Mouse (Mus musculus) left cerebral cortex, adult 8-10 months (tissue): ENCODE measurements around the gene Mkrn2. TPM values are rescaled to one million over a fixed set of nuclear protein-coding genes. Genes with fewer than 3 reads are reported as not detected.
"Not testable (repeated sequence)": the region's sequence is repeated elsewhere in the genome, so short reads cannot be mapped to it uniquely, and the experiment has no call there.

Experiments used
- DNase-seq, 2 experiments: peaks; one replicate each; pipeline ENCODE4 v3.0.0; 2022; ENCODE audit warnings: low spot score in 2 of 2
- total RNA-seq, 4 experiments: library from RNA; stranded (reverse); gene quantifications; 2 replicates each; pipeline ENCODE4 v1.2.4; 2022

The Mkrn2 gene
- total RNA-seq, 4 experiments from 2014 or later: 31.4 to 40.9 (median 38.4) TPM

- peak in 1 of 2 experiments; percentile 57 for DNase-seq
Measured at GRCm38 (mm10) chr6:115607429-115607828, 5.7 kb downstream of the Mkrn2 start.

- no peak for DNase-seq
Measured at GRCm38 (mm10) chr6:115609121-115609520, 7.4 kb downstream of the Mkrn2 start.

- no peak for DNase-seq
Measured at GRCm38 (mm10) chr6:115610301-115610700, 8.6 kb downstream of the Mkrn2 start.

- no peak for DNase-seq
Measured at GRCm38 (mm10) chr6:115613793-115614192, 12.1 kb downstream of the Mkrn2 start.

GRCm38 (mm10) chr6:115615983-115616382 is 14.3 kb downstream of the Mkrn2 start:
- DNase-seq: no peak

GRCm38 (mm10) chr6:115619818-115620217 is 18.1 kb downstream of the Mkrn2 start:
- DNase-seq: no peak

- no peak for DNase-seq
Measured at GRCm38 (mm10) chr6:115620942-115621341, 19.2 kb downstream of the Mkrn2 start.

- no peak for DNase-seq
Measured at GRCm38 (mm10) chr6:115626121-115626520, 24.4 kb downstream of the Mkrn2 start.

- DNase-seq: no peak
Measured at GRCm38 (mm10) chr6:115631056-115631795, 29.5 kb downstream of the Mkrn2 start.

- no peak for DNase-seq
Measured at GRCm38 (mm10) chr6:115634015-115634414, 32.3 kb downstream of the Mkrn2 start.

- DNase-seq: not testable (repeated sequence)
Measured at GRCm38 (mm10) chr6:115638188-115638587, 36.5 kb downstream of the Mkrn2 start.

GRCm38 (mm10) chr6:115643315-115643714 is 41.6 kb downstream of the Mkrn2 start:
- no peak for DNase-seq

GRCm38 (mm10) chr6:115649792-115650365 is 48.2 kb downstream of the Mkrn2 start:
- DNase-seq: no peak

- no peak for DNase-seq
Measured at GRCm38 (mm10) chr6:115650476-115651427, 49.0 kb downstream of the Mkrn2 start.

- no peak for DNase-seq
Measured at GRCm38 (mm10) chr6:115651719-115652118, 50.0 kb downstream of the Mkrn2 start.

- DNase-seq: no peak
Measured at GRCm38 (mm10) chr6:115653939-115654338, 52.2 kb downstream of the Mkrn2 start.

GRCm38 (mm10) chr6:115658802-115659201 is 57.1 kb downstream of the Mkrn2 start:
- DNase-seq: no peak

GRCm38 (mm10) chr6:115664268-115664667 is 62.6 kb downstream of the Mkrn2 start:
- DNase-seq: no peak

GRCm38 (mm10) chr6:115666641-115667040 is 64.9 kb downstream of the Mkrn2 start:
- no peak for DNase-seq
